Mouse (Mus musculus) intestine, embryonic 14.5 days (tissue): ENCODE measurements around the gene Brd3os. TPM values are rescaled to one million over a fixed set of nuclear protein-coding genes. Genes with fewer than 3 reads are reported as not detected.

Source experiments
- ATAC-seq: fragments of 200-750 bp; cut with Nextera tagmentation; replicated peaks from 2 replicates; pipeline ENCODE4 v1.8.0; 2017; ENCODE audit warnings: low read depth, moderate number of reproducible peaks, moderate TSS enrichment, moderate library complexity; ENCODE audit not compliant: low FRiP score, low TSS enrichment
- DNase-seq: peaks from one replicate; pipeline ENCODE4 v3.0.0-alpha.2; 2018; ENCODE audit warnings: low spot score
- H3K27ac ChIP-seq: fragments of 300-500 bp; sonication (generic); 2 replicates; pipeline ENCODE4 v1.5.1; 2014; ENCODE audit warnings: low read depth, mild to moderate bottlenecking, control low read depth
- H3K27me3 ChIP-seq: fragments of 300-500 bp; sonication (generic); replicated peaks from 2 replicates; pipeline ENCODE4 v1.6.1; 2014; ENCODE audit warnings: low read length, control low read depth; ENCODE audit not compliant: control insufficient read depth, insufficient read depth
- H3K36me3 ChIP-seq: fragments of 300-500 bp; sonication (generic); 2 replicates; pipeline ENCODE4 v1.6.1; 2014; ENCODE audit warnings: low read length, control low read depth; ENCODE audit not compliant: control insufficient read depth, insufficient read depth
- H3K4me1 ChIP-seq: fragments of 300-500 bp; sonication (generic); replicated peaks from 2 replicates; pipeline ENCODE4 v1.6.1; 2014; ENCODE audit warnings: low read length, control low read depth, mixed read lengths; ENCODE audit not compliant: control insufficient read depth, insufficient read depth
- H3K4me2 ChIP-seq: fragments of 300-500 bp; sonication (generic); 2 replicates; pipeline ENCODE4 v1.6.1; 2014; ENCODE audit warnings: low read length
- H3K4me3 ChIP-seq: fragments of 300-500 bp; sonication (generic); 2 replicates; pipeline ENCODE4 v1.5.1; 2014; ENCODE audit warnings: low read depth, low read length, control low read depth, mixed read lengths
- H3K9ac ChIP-seq: fragments of 300-500 bp; sonication (generic); 2 replicates; pipeline ENCODE4 v1.6.1; 2014; ENCODE audit warnings: mild to moderate bottlenecking, low read length
- H3K9me3 ChIP-seq: fragments of 300-500 bp; sonication (generic); 2 replicates; pipeline ENCODE4 v1.6.1; 2016; ENCODE audit warnings: low read length, control low read depth; ENCODE audit not compliant: control insufficient read depth
- WGBS: fragments of 180-500 bp; shearing (Covaris S2); extraction: QIAGEN DNeasy Blood & Tissue Kit; methylation state at CpG from one replicate; pipeline ENCODE4 v1.1.7; 2014; 5-methylcytosine and 5-hydroxymethylcytosine counted together
- polyA plus RNA-seq: library from polyadenylated mRNA; unstranded; fragments of >200 nt; fragmentation: Nextera tagmentation; extraction: Ambion mirVana; gene quantifications from 2 replicates; pipeline ENCODE4 v1.2.1, GENCODE M21; 2014

Brd3os gene
- polyA plus RNA-seq, 1 experiment from 2014 or later: 7.7 TPM

DNA sequence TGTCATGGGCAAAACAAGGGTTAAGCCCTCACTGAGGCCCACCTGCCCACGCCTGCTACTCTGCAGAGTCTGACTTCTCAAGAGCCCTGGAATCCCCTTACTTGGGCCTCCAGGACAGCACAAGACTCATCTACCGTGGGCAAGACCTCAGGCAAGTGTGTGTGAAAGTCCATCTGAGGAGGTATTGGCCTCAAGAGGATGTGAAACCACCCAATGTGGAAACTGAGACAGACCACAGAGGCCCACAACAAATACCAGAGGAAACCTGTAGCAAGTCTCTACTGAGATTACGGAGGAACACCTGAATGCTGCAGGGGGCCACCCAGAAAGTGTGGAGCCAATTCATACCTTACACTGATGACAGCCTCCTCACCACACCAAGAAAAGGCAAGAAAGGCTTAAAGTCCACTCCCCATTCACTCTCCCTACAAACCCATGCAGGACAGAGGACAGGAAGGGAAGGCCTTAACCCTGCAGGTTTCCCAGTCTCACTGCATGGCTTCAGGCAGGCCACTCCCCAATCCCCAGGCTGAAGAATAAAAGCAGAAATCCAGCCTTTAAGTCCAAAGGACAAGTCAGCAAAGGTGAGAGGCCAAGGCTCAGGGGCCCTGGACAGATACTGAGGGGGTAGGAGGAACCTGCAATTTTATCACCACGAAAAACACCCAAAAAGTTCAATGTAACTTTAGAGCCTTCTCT lies 27.3 kb downstream of the Brd3os start:
- H3K9ac ChIP-seq: no peak overlapping the region
- no peak overlapping the region for H3K27ac ChIP-seq
- ATAC-seq: no peak
- no peak for DNase-seq
- H3K4me1 ChIP-seq: peaks cover 40% of the 10 kb centered on the region
- H3K36me3 ChIP-seq: peaks cover 25% of the 10 kb centered on the region
- H3K9me3 ChIP-seq: no peaks in the 10 kb centered on the region
- no peak overlapping the region for H3K4me3 ChIP-seq
- H3K27me3 ChIP-seq: no peaks in the 10 kb centered on the region
- WGBS: 67% methylated on average over 4 of the region's 4 CpGs
- H3K4me2 ChIP-seq: no peak overlapping the region

DNA sequence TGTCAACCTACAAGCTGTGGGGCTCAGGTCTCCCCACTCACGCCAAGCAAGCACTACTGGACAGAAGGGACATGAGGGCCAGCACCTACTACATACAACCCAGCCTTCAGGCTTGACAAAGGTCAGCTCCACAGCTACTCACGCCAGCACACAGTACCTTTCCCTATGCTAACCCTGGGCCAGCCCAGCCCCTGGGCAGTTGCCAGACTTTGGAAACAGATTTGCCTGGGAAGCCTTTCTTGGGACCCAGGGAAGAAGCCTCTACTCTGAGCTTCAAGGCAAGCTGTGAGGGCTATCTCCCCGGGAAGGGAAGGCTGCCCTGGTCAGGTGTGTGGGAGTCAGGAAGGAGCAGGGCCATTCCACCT lies 27.8 kb downstream of the Brd3os start:
- H3K9me3 ChIP-seq: no peaks in the 10 kb centered on the region
- no peak overlapping the region for H3K4me2 ChIP-seq
- H3K4me3 ChIP-seq: no peak overlapping the region
- H3K36me3 ChIP-seq: peaks cover 22% of the 10 kb centered on the region
- no peak overlapping the region for H3K9ac ChIP-seq
- DNase-seq (no peak), ATAC-seq (no peak)
- 60% methylated on average over 3 of the region's 3 CpGs for WGBS
- H3K27me3 ChIP-seq: no peaks in the 10 kb centered on the region
- H3K4me1 ChIP-seq: peaks cover 40% of the 10 kb centered on the region
- no peak overlapping the region for H3K27ac ChIP-seq

DNA sequence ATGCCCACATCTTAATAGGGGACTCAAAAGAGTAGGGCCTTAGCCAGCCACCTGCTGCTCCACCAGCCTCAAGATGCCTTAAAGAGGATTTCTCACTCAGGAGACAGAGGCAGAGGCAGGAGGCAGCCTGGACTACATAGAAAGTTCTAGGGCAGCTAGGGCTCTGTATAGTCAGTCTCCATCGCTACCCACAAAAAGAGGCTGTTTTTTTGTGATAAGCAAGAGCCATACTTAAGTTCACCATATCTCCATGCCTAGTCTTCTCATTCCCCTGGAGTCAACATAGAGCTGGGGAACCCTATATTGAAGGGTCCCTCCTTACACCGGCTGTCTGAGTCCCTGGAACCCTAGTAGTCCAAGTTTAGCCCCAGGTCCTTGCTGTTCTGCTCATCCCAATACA lies 28.4 kb downstream of the Brd3os start:
- no peak for ATAC-seq
- Histone ChIP-seq H3K4me3 (no peak overlapping the region), H3K4me2 (no peak overlapping the region), H3K9me3 (no peaks in the 10 kb centered on the region), H3K4me1 (peaks cover 40% of the 10 kb centered on the region), H3K9ac (no peak overlapping the region), H3K36me3 (peaks cover 18% of the 10 kb centered on the region), H3K27me3 (no peaks in the 10 kb centered on the region), H3K27ac (no peak overlapping the region)
- 85% methylated on average over 2 of the region's 2 CpGs for WGBS
- DNase-seq: no peak

DNA sequence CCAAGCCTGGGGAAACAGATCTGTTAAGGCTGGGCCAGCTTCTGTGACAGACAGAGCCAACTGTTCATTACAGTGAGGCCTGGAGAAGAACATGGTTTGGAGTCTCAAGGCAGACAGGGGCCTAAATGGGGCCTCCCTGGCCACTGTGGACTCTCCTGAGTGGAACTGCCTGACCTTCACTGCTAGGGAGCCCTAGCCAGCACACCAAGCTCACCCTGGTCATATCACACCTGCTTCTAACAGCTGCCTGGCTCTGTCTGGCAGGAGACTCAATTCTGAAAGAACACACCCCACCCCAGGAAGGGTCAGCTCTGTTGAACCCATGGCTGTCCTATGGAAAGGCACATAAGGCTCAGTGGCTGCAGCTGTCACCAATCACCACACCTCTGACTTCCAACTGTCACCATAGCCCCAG lies 29.1 kb downstream of the Brd3os start:
- Histone ChIP-seq H3K27ac (no peak overlapping the region), H3K4me3 (no peak overlapping the region), H3K9me3 (no peaks in the 10 kb centered on the region), H3K36me3 (peaks cover 14% of the 10 kb centered on the region; the same call in 1 of the 2 replicates), H3K4me1 (peaks cover 40% of the 10 kb centered on the region), H3K9ac (no peak overlapping the region), H3K4me2 (no peak overlapping the region), H3K27me3 (no peaks in the 10 kb centered on the region)
- DNase-seq (no peak), ATAC-seq (no peak)

DNA sequence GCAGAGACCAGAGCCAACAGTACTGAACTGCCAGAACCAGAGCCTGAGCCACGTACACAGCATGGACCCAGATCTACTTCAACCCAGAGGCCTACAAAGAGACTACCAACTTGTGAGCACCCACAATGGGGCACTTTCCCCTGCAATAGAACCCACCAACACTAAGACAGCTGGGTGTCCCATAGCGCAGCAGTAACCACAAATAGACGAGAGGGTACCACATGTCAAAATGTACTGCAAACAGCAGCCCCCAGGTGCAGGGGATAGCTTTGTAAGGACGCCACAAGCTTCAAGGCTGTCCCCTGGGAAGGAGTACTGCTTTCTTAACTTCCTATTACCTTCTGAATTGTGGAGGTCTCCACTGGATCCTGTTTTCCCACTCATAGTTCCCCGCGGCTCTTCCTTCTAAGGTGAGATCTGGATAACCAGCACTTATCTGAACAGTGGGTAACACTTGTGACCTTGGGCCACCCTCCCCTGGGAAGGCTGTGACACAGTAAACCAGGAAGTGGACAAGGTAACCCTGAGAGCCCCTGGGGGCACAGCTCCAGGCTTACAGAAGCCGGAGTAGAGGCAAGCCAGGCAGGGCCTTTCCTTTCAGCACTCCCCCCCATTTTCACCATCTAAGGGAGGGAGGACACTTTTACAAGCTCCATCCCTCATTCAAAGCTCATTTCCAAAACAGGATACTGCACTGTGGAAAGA lies 31.1 kb downstream of the Brd3os start:
- H3K4me1 ChIP-seq: peaks cover 40% of the 10 kb centered on the region
- H3K4me2 ChIP-seq: peak overlapping the region; percentile 97
- no peak overlapping the region for H3K27ac ChIP-seq
- H3K36me3 ChIP-seq: peaks cover 3% of the 10 kb centered on the region; the same call in 1 of the 2 replicates
- no peaks in the 10 kb centered on the region for H3K27me3 ChIP-seq
- H3K9ac ChIP-seq: peak overlapping the region; percentile 94
- H3K4me3 ChIP-seq: peak overlapping the region; percentile 78
- no peak for ATAC-seq
- no peak for DNase-seq
- 59% methylated on average over 7 of the region's 7 CpGs for WGBS
- no peaks in the 10 kb centered on the region for H3K9me3 ChIP-seq

DNA sequence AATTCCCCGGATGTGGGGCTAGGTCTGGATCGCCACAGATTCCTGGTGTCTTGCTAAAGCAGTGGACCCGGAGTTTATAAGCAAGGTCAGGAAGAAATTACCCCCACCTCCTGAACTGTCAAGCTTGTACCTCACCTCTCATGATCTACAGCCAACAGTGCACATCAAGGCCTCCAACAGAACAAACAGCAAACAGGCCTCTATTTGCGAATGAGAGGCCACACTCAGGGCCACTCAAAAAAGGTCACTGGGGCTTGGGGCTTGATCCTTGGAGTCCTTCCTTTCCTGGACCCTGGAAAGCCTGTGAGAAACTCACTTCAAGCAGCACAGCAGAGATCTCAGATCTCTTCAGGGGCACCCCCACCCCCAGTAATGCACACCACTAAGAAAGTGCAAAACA lies 31.8 kb downstream of the Brd3os start:
- no peaks in the 10 kb centered on the region for H3K27me3 ChIP-seq
- H3K4me2 ChIP-seq: peak overlapping the region; percentile 97
- H3K27ac ChIP-seq: no peak overlapping the region
- no peaks in the 10 kb centered on the region for H3K9me3 ChIP-seq
- peak overlapping the region; percentile 94 for H3K9ac ChIP-seq
- DNase-seq (no peak), ATAC-seq (no peak)
- H3K36me3 ChIP-seq: peaks cover 3% of the 10 kb centered on the region; the same call in 1 of the 2 replicates
- WGBS: 11% methylated on average over 4 of the region's 4 CpGs
- peak overlapping the region; percentile 78 for H3K4me3 ChIP-seq
- peaks cover 40% of the 10 kb centered on the region for H3K4me1 ChIP-seq

DNA sequence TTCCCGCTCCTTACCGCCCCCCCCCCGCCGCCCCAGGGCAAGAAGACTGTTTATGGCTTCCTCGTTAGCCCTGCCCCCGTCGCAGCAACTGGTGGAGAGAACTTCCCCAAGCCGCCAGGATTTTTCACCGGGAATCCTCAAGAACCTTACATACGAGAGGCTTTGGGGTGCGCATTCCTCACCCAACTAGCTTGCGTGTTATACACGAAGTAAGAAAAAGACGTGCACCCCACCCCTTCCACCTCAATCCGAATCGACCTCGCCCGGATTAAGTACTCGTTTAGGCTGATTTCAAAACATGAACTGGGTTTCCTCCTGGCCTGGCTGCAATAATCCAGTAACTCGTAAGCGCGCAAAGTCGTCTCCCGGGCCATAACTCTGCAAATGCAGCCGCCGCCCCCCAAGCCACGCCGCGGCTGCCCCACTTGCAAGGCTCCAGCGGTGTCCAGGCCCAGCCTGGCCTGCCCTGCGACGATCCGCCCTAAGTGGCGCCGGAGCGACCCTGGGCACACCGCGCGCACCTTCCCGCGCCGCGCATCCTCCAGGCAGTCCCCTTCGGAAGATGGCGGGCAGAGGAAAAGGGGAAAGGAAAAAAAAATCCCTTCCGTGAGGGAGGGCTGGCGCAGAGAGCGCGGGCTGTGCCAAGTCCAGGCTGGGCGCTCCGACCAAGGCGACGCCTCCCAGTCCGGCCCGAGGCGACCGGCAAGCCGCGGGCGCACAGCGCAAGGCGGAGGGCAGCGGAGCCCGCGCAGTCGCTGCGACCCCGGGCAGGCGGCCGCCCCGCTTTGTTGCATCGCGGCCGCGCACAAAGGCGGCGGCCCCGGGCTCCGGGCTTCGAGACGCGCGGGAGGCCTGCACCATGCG lies 32.7 kb downstream of the Brd3os start:
- under 1% methylated on average over 71 of the region's 84 CpGs for WGBS
- H3K36me3 ChIP-seq: peaks cover 3% of the 10 kb centered on the region; the same call in 1 of the 2 replicates
- H3K9me3 ChIP-seq: no peaks in the 10 kb centered on the region
- peak overlapping the region; percentile 93 for H3K27ac ChIP-seq
- DNase-seq: peak; percentile 74
- H3K4me3 ChIP-seq: peak overlapping the region; percentile 78
- H3K4me2 ChIP-seq: peak overlapping the region; percentile 97
- peak; percentile 37 for ATAC-seq
- H3K27me3 ChIP-seq: no peaks in the 10 kb centered on the region
- H3K4me1 ChIP-seq: peaks cover 33% of the 10 kb centered on the region
- H3K9ac ChIP-seq: peak overlapping the region; percentile 94

DNA sequence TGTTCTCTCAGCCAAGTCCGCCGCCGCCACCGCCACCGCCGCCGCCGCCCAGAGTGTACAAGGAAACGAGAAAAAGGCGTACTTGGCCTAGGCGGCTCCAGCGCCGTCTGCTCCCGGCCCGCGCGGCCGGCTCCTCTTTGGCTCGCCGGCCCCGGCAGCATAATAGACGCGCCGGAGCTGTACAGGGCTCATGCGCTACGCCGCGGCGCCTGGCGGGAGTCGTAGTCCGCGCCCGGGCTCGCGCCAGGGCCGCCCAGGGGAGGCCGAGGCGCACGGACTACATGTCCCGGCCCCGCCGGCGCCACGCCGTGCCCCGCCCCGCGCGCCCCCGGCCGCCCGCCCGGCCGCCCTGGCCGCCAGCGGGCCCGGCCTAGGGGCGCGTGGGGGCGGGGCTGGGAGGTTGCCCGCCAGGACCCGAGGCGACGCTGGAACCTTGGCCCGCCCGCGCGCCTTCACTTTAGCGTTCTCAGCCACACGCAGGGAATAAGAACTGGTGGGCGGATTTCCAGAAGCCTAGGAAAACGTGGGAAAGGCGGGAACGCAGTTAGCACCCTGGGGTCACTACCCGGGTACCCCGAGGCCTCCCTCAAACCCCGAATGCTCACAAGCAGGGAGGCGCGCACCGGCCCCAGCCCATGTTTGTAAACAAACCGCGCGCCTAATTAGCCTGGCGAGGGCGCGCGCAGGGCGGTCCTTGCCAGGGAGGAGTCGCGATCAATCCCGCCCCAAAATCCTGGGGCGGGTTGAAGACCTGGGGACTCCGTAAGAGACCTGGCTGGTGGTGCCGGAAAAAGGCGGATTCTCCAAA lies 33.6 kb downstream of the Brd3os start:
- WGBS: under 1% methylated on average over 94 of the region's 96 CpGs
- H3K27ac ChIP-seq: peak overlapping the region; percentile 93
- H3K36me3 ChIP-seq: peaks cover 3% of the 10 kb centered on the region; the same call in 1 of the 2 replicates
- H3K4me2 ChIP-seq: peak overlapping the region; percentile 97
- peak overlapping the region; percentile 78 for H3K4me3 ChIP-seq
- ATAC-seq (peak; percentile 98), DNase-seq (peak; percentile 88)
- no peaks in the 10 kb centered on the region for H3K9me3 ChIP-seq
- H3K27me3 ChIP-seq: no peaks in the 10 kb centered on the region
- H3K4me1 ChIP-seq: peaks cover 29% of the 10 kb centered on the region
- peak overlapping the region; percentile 94 for H3K9ac ChIP-seq
